Mouse (Mus musculus) cerebellum, postnatal 4 days (tissue): Measurements from ENCODE around the gene Wfdc6a.
A peak's percentile ranks its signal among the peaks of the same experiment; 100 is the strongest.
"Not testable (repeated sequence)": the region's sequence is repeated elsewhere in the genome, so short reads cannot be mapped to it uniquely, and the experiment has no call there.

Experiments used
- DNase-seq, 2 experiments: peaks; one replicate each; pipeline ENCODE4 v3.0.0; 2022; ENCODE audit warnings: low spot score in 2 of 2, mixed read lengths in 1 of 2

Wfdc6a gene

DNA sequence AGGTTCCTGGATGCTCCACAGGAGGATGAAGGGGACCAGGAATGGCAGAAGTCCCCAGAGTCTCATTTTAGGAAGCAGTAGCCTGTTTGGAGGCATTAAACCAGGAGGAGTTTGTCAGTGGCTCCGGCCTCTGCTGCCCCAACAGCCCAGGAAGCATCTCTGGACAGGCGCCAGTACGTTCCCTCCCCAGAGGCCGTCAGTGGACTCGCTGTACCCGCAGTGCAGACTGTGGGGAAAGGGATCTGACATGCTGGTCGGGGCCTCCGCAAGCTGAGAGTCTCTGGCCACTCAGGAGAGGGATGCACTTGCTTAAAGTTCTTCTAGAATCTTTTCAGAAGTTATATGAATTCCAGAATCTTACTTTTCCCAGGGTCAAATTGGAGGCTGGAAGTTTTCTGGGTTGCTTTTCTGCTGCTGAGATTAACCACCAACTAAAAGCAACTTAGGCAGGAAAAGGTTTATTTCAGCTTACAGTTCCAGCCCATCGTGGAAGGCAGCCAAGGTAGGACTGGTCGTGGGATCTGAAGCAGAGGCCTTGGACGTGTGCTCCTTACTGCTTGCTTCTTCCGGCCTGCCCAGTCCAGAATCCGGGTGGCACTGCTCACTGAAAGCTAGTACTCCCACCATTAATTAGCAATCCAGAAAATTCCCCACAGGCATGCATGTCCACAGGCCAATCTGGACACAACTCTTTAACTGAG, at the start of gene Wfdc6a:
TSS of gene Wfdc6a (minus strand) at position 423 of the 701 bp plus-strand sequence.
- DNase-seq, result not testable (repeated sequence)

- no peak for DNase-seq
Measured at GRCm38 (mm10) chr2:164621775-164622174, 36.5 kb upstream of the Wfdc6a start.

DNA sequence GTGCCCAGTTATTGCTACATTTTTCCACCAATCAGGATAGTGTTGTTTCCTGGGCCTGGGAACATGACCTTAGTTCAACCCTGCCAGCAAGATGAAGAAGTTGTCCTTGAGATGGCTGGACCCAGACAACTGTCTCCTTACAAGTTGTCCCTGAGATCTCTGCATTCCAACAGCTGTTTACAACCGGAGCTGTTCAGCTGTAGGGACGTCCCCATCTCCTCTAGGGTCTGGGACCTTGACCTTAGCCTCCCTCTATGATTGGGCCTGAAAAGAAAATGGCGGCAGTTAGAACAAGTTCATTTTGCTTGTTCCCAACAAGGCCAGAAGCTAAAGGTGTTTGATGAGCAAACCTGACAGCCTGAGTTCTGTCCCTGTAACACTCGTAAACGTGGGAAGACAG, 33.8 kb upstream of the Wfdc6a start:
- DNase-seq, result no peak

DNA sequence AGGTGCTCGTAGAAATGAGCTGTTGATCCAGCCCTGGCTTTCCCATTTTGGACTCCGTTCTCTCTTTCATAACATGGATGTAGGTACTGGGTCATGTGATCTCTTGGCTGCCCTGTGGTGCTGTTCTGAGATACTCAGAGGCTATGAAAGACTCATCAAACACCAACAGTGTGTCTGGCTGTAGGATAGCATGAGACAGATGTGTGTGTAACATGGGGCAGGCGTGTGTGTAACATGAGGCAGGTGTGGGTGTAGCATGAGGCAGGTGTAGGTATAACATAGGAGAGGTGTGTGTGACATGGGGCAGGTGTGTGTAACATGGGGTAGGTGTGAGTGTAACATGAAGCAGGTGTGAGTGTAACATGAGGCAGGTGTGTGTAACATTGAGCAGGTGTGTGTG, 30.1 kb upstream of the Wfdc6a start:
- DNase-seq, result no peak

GRCm38 (mm10) chr2:164613471-164613870, 28.2 kb upstream of the Wfdc6a start, which contains the start of the genes Wfdc6b and Wfdc8:
TSS of gene Wfdc6b (plus strand) at chr2:164613522.
TSS of gene Wfdc8 (minus strand) at chr2:164613626.
- DNase-seq, result peak in 1 of 2 experiments; percentile 25

DNA sequence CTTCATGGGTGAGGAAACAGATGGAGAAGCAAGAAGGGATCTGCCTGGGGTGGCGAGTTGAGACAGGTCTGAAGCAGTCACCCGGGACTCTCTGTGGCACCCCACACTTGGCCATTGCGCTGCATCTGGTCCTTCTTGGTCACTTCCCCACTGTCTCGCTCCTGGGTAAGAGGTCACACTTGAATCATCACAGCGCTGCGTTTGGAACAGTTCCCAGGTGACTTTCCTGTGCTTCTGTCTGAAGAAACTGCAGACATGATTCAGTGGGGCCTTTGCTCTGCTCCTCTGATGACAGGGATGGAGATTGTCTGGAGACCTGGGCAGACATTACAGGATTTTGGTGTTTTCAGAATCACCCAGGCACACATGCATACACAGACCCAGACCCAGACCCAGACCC, 23.5 kb upstream of the Wfdc6a start:
- DNase-seq, result no peak

DNA sequence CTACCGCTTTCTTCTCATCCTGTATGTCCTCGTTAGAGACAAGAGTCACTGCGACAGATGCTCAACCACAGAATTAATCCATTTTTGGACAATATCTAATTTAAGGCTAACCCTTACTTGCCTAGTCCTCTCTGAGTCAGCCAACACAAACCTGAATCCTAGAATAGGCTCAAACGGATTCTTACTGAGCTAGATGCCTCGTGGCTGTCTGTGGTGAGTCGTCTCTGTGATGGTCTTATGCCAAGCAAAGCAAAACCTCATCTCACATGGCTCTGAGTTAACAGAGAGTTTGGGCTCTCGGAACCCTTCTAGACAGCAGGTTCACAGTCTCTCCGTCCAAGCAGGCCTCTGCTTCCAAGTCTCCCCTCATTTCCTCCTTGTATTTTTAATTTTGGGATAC, 19.2 kb upstream of the Wfdc6a start:
- DNase-seq, result no peak

- no peak for DNase-seq
Measured at GRCm38 (mm10) chr2:164603482-164603881, 18.2 kb upstream of the Wfdc6a start.

GRCm38 (mm10) chr2:164600179-164600578, 14.9 kb upstream of the Wfdc6a start:
- no peak for DNase-seq

DNA sequence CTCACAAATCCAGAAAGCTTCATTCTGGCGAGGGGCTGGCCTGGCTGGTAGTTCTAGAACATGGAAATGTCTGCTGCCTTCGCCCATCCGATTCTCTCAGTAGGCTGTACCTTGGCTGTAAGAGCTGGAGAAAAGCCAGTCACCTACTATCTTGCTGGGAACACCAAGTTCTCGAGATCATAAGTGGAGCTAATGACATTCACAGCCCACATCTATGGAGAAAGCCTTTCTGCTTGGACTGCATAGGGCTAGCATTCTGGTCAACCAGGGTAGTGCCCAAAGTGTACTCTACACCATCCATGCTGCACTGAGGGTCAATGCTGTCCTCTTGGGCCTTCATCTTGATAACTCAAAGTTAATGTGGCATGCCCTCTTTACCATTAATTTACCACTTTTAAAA, 8.2 kb upstream of the Wfdc6a start, which contains the start of gene Eppin:
TSS of gene Eppin (minus strand) at position 101 of the 400 bp plus-strand sequence.
- DNase-seq, result no peak

DNA sequence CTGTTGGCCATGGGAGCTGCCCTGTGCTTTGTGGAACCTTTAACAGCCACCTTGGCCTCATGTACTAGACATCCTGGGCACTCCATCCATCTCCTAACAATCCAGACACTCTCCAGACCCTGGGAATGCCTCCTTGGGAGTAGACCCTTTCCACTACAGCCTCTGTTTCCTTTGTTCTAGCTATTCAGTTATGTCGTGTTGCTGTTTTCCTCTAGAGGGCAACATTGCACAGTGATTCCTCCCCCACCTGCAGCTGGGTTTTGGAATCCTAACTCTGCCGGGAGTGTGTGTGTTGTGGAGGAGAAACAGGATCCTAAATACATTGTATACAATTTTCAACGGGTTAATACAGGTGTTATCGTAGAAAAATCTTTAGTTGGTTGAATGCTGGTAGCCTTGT, 6.8 kb upstream of the Wfdc6a start:
- peak in 1 of 2 experiments; percentile 8 for DNase-seq

- DNase-seq, result not testable (repeated sequence)
Measured at GRCm38 (mm10) chr2:164573359-164573758, 11.9 kb downstream of the Wfdc6a start, which contains the start of gene Spint3. TSS of gene Spint3 (minus strand) at chr2:164573459.

DNA sequence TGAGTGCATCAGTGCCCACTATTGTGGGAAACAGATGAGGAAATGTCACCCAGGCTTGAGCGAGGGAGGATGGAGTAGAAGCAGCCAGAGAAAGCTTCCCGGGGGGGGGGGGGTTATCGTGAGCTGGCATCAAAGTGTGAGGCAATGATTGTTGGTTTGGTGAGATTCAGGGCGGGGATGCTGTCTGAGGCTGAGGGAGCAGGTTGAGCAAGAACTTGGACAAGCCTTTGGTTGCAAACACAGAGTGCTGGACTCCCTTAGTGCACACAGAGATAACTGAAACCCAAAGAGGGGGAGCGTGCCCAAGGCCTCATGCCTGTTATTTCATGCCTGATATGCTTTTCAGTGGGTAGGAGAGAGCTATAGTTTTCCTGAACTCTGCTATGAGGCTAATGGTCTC, 17.8 kb downstream of the Wfdc6a start:
- no peak for DNase-seq

- DNase-seq, result no peak
Measured at GRCm38 (mm10) chr2:164566997-164567396, 18.2 kb downstream of the Wfdc6a start.

DNA sequence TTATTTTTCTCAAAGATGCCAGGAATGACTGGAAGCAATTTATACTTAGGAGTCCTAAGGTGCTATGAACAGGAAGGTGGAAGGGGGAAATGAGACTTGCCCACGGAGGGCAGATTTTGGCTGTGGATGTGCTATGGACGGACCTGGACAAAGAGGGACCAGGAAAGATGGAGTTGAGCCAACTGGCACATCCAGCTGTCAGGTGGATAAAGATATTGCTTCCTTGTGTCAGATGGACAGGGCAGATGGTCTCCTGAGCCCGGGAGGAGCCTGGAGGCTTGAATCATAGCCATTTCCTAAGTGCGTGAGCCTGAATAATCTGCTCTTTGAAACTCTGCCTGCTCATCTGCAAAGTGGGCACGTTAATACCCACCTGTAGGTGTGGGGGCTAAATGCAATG, 20.9 kb downstream of the Wfdc6a start:
- no peak for DNase-seq

GRCm38 (mm10) chr2:164563339-164564038, 21.8 kb downstream of the Wfdc6a start:
- DNase-seq, result peak in 1 of 2 experiments; percentile 25

- DNase-seq, result no peak
Measured at GRCm38 (mm10) chr2:164562391-164563188, 22.7 kb downstream of the Wfdc6a start, which contains the start of gene Wfdc2. TSS of gene Wfdc2 (plus strand) at chr2:164562413.

DNA sequence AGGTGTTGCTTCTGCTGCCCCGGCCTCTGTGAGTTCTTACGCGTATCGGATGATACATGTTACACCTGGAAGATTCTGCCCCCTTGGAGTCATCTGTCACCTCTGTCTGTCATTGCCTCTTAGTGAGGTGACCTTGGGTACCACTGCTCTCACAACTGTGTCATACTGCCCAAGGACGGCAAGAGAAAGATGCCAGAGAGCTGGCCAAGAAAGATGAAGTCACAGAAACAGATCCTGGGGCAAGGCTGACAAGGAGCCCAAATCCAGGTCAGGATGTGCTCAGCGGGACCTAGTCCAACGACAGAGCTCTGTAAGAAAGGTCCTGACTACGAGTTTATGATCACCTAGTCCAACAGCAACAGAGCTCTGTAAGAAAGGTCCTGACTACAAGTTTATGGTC, 25.1 kb downstream of the Wfdc6a start:
- DNase-seq, result no peak

- DNase-seq, result no peak
Measured at GRCm38 (mm10) chr2:164558991-164559645, 26.1 kb downstream of the Wfdc6a start.

GRCm38 (mm10) chr2:164558426-164558825, 26.8 kb downstream of the Wfdc6a start:
- no peak for DNase-seq

DNA sequence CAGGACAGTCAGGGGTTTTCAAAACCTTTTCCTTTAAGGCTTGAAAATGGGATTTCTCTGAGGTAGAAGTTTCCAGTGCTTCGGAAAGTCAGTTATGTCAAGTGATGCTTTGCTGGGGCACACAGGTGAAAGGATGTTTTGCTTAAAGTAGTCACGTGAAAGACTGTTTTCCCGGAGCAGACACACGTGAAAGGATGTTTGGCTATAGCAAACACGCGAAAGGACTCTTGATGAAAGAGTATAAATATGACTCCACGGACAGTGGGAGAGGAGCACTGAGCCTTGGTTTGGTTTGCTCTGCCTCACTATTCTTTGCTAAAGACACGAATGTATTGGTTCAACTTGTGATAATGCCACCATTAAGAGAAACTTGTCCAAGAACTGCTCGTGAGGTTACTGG, 33.7 kb downstream of the Wfdc6a start:
- no peak for DNase-seq

- no peak for DNase-seq
Measured at GRCm38 (mm10) chr2:164550895-164551269, 34.4 kb downstream of the Wfdc6a start.
